Mouse (Mus musculus) ES-E14 (cell line): ENCODE results near the gene Lck.

Experiments used
- CHD2 ChIP-seq: IDR thresholded peaks from 2 replicates; pipeline ENCODE4 v1.6.1; 2014; ENCODE audit warnings: mild to moderate bottlenecking, low read depth, low read length, inconsistent platforms
- HCFC1 ChIP-seq: IDR thresholded peaks from 2 replicates; pipeline ENCODE4 v1.6.1; 2012; ENCODE audit warnings: low read length, inconsistent platforms, borderline replicate concordance; ENCODE audit not compliant: insufficient read depth
- MAFK ChIP-seq: IDR thresholded peaks from 2 replicates; pipeline ENCODE4 v1.6.1; 2014; ENCODE audit warnings: mild to moderate bottlenecking, low read depth, low read length, inconsistent platforms; ENCODE audit not compliant: insufficient read depth
- ZC3H11A ChIP-seq: IDR thresholded peaks from 2 replicates; pipeline ENCODE4 v1.6.1; 2012; ENCODE audit warnings: low read depth, mild to moderate bottlenecking, inconsistent platforms, low read length, borderline replicate concordance
- ZNF384 ChIP-seq: IDR thresholded peaks from 2 replicates; pipeline ENCODE4 v1.6.1; 2012; ENCODE audit warnings: low read depth, low read length, inconsistent platforms

DNA sequence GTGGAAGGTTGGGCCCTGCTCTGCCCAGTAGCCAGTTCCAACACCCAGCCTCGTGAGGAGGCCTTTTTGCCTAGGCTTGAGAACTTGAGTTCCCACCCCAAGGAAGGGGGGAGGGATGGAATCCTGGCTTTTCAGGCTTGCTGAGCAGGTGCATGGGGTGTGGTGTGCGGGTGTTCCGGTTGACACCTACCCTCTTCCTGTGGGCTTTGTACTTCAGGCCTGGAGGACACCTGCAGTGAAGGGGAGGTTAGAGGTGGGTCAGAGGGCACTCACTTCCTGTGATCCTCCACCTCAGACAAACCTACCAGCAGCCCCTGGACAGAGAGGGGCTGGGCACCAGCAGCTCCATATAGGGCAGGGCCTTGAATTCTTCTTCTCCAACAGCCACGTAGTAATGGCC, 36.6 kb upstream of the Lck start:
- no peak for TF ChIP-seq MAFK
- no peak for TF ChIP-seq ZNF384
- no peak for TF ChIP-seq CHD2
- TF ChIP-seq HCFC1 = no peak
- TF ChIP-seq ZC3H11A = no peak
